In genomic region chr11:78569806-78570205, GRCm38 (mm10) we compare ENCODE assay signal across 17 mouse cellular contexts. TPM values are rescaled to one million over a fixed set of nuclear protein-coding genes. Genes with fewer than 3 reads are reported as not detected.
A peak's percentile ranks its signal among the peaks of the same experiment; 100 is the strongest.
DNase-seq lines count a peak whose midpoint lies in the region; ATAC-seq lines count a peak whose summit lies in the region.
"Had no signal": no experiment of that assay in that cellular context is flagged by ENCODE, and none has a peak within 500 bp of the region (broad histone marks: within the 10 kb centered on the region; RNA-seq: fewer than 3 reads in every experiment).

No protein-coding gene starts in this region.

- no peak for ATAC-seq in heart, embryonic 13.5 days (ENCODE audit: extremely low read depth, insufficient number of reproducible peaks, low FRiP score, low TSS enrichment)
- ATAC-seq in megakaryocyte, adult 5-6 weeks (ENCODE audit: poor library complexity, severe bottlenecking): no peak
- ATAC-seq: midbrain, embryonic 15.5 days had no signal

- DNase-seq in heart, postnatal 36 days: no peak
- peak; percentile 31 to 51 for DNase-seq in kidney, postnatal 36 days
- DNase-seq in kidney, adult 8-10 months: no peak
- DNase-seq in gastrocnemius, postnatal 25 days: no peak
- DNase-seq: adrenal gland, adult 8-10 months; cerebellum, adult 9-11 months; gastrocnemius, adult 2 months; heart, postnatal 14 days; thymus, postnatal 36 days had no signal

- H3K4me3 ChIP-seq in heart, embryonic 13.5 days: no peak overlapping the region
- peak overlapping the region; percentile 84 for H3K4me3 ChIP-seq in megakaryocyte, embryonic 14.5 days (replicated peaks)
- H3K4me3 ChIP-seq: forebrain, embryonic 12.5 days; gastrocnemius, adult 2 months; midbrain, embryonic 15.5 days; neural tube, embryonic 15.5 days had no signal

- peaks cover 75% of the 10 kb centered on the region for H3K36me3 ChIP-seq in heart, embryonic 13.5 days
- peaks cover 80% of the 10 kb centered on the region for H3K36me3 ChIP-seq in megakaryocyte, embryonic 14.5 days (replicated peaks; ENCODE audit: low read length)

- 62% methylated on average over 3 of the region's 3 CpGs for WGBS in heart, embryonic 13.5 days

- H3K4me2 ChIP-seq in heart, embryonic 13.5 days: no peak overlapping the region
- H3K4me2 ChIP-seq: forebrain, embryonic 12.5 days; hindbrain, embryonic 14.5 days; midbrain, embryonic 15.5 days; neural tube, embryonic 15.5 days had no signal

- peaks cover 16% of the 10 kb centered on the region for H3K4me1 ChIP-seq in heart, embryonic 13.5 days
- peaks cover 88% of the 10 kb centered on the region for H3K4me1 ChIP-seq in megakaryocyte, embryonic 14.5 days
- H3K4me1 ChIP-seq: forebrain, embryonic 12.5 days; midbrain, embryonic 15.5 days; neural tube, embryonic 15.5 days had no signal

- no peaks in the 10 kb centered on the region for H3K9me3 ChIP-seq in heart, embryonic 13.5 days
- H3K9me3 ChIP-seq in megakaryocyte, embryonic 14.5 days: no peaks in the 10 kb centered on the region
- H3K9me3 ChIP-seq: forebrain, embryonic 12.5 days; midbrain, embryonic 15.5 days; neural tube, embryonic 15.5 days had no signal

- H3K27me3 ChIP-seq in heart, embryonic 13.5 days (replicated peaks): no peaks in the 10 kb centered on the region
- no peaks in the 10 kb centered on the region for H3K27me3 ChIP-seq in megakaryocyte, embryonic 14.5 days (replicated peaks)
- H3K27me3 ChIP-seq: forebrain, embryonic 12.5 days; midbrain, embryonic 15.5 days; neural tube, embryonic 15.5 days had no signal

- peak overlapping the region; percentile 29 for H3K27ac ChIP-seq in heart, embryonic 13.5 days (replicated peaks)
- H3K27ac ChIP-seq: forebrain, embryonic 12.5 days; gastrocnemius, adult 2 months; hindbrain, embryonic 14.5 days; liver, embryonic 14.5 days; midbrain, embryonic 15.5 days; neural tube, embryonic 15.5 days had no signal

- H3K9ac ChIP-seq in heart, embryonic 13.5 days: no peak overlapping the region
- H3K9ac ChIP-seq: forebrain, embryonic 12.5 days; hindbrain, embryonic 14.5 days; liver, embryonic 14.5 days; midbrain, embryonic 15.5 days; neural tube, embryonic 15.5 days had no signal

- intact Hi-C loops in heart, postnatal 36 days (cut with DNase I): loop anchor here (5.0 kb wide), 1 partner anchor 127 kb away; the partner anchor contains the start of gene Nlk

RNA-seq across cellular contexts. Expression of gene Tmem97, which starts 19.2 kb away (rescaled TPM):
- polyA plus RNA-seq in heart, embryonic 13.5 days (2015; fragmentation: Nextera tagmentation; extraction: Ambion mirVana): 58.3 and 68.1 TPM in 2 replicates
- total RNA-seq in heart, postnatal 36 days (2021): 1 to 10 TPM; 4.8 to 5.1 TPM
- polyA plus RNA-seq in megakaryocyte, embryonic 14.5 days (2012; ENCODE audit: insufficient read depth, low replicate concordance): 24.2 and 39.2 TPM in 2 replicates
- total RNA-seq in megakaryocyte, adult 5-6 weeks (2015): 24.9 and 25.6 TPM in 2 replicates
- total RNA-seq in megakaryocyte, adult 5-6 weeks (2017): 12.2 and 18.0 TPM in 2 replicates
- 1 to 10 TPM; 3.2 to 3.7 TPM for total RNA-seq in gastrocnemius, postnatal 25 days (2021)

RNA-seq across cellular contexts. Expression of gene Ift20, which starts 33.6 kb away (rescaled TPM):
- 95.5 and 107 TPM in 2 replicates for polyA plus RNA-seq in heart, embryonic 13.5 days (2015; fragmentation: Nextera tagmentation; extraction: Ambion mirVana)
- total RNA-seq in heart, postnatal 36 days (2021): 10 to 100 TPM; 39.1 to 42.9 TPM
- 104 and 119 TPM in 2 replicates for polyA plus RNA-seq in megakaryocyte, embryonic 14.5 days (2012; ENCODE audit: insufficient read depth, low replicate concordance)
- 80.0 and 89.7 TPM in 2 replicates for total RNA-seq in megakaryocyte, adult 5-6 weeks (2015)
- 96.0 and 119 TPM in 2 replicates for total RNA-seq in megakaryocyte, adult 5-6 weeks (2017)
- total RNA-seq in gastrocnemius, postnatal 25 days (2021): 10 to 100 TPM; 21.4 to 21.7 TPM

RNA-seq across cellular contexts. Expression of gene Tnfaip1, which starts 33.7 kb away (rescaled TPM):
- 71.9 and 77.1 TPM in 2 replicates for polyA plus RNA-seq in heart, embryonic 13.5 days (2015; fragmentation: Nextera tagmentation; extraction: Ambion mirVana)
- total RNA-seq in heart, postnatal 36 days (2021): 10 to 100 TPM; 38.4 to 42.1 TPM
- polyA plus RNA-seq in megakaryocyte, embryonic 14.5 days (2012; ENCODE audit: insufficient read depth, low replicate concordance): 0.68 TPM in 1 of 2 replicates, not detected in the other
- 13.2 and 13.4 TPM in 2 replicates for total RNA-seq in megakaryocyte, adult 5-6 weeks (2015)
- total RNA-seq in megakaryocyte, adult 5-6 weeks (2017): 6.8 and 10.2 TPM in 2 replicates
- 10 to 100 TPM; 35.9 to 38.0 TPM for total RNA-seq in gastrocnemius, postnatal 25 days (2021)

RNA-seq across cellular contexts. Expression of gene Poldip2, which starts 57.8 kb away (rescaled TPM):
- polyA plus RNA-seq in heart, embryonic 13.5 days (2015; fragmentation: Nextera tagmentation; extraction: Ambion mirVana): 139 and 151 TPM in 2 replicates
- total RNA-seq in heart, postnatal 36 days (2021): 100 to 1,000 TPM; 151 to 156 TPM
- polyA plus RNA-seq in megakaryocyte, embryonic 14.5 days (2012; ENCODE audit: insufficient read depth, low replicate concordance): 1.8 and 16.7 TPM in 2 replicates
- 13.4 and 22.4 TPM in 2 replicates for total RNA-seq in megakaryocyte, adult 5-6 weeks (2015)
- 15.9 and 23.1 TPM in 2 replicates for total RNA-seq in megakaryocyte, adult 5-6 weeks (2017)
- 100 to 1,000 TPM in 1 of 2 experiments, 10 to 100 TPM in 1; 97.5 to 106 TPM for total RNA-seq in gastrocnemius, postnatal 25 days (2021)

RNA-seq across cellular contexts. Expression of gene Tmem199, which starts 57.8 kb away (rescaled TPM):
- polyA plus RNA-seq in heart, embryonic 13.5 days (2015; fragmentation: Nextera tagmentation; extraction: Ambion mirVana): 43.9 and 45.6 TPM in 2 replicates
- 10 to 100 TPM in 1 of 2 experiments, 1 to 10 TPM in 1; 9.4 to 10.3 TPM for total RNA-seq in heart, postnatal 36 days (2021)
- polyA plus RNA-seq in megakaryocyte, embryonic 14.5 days (2012; ENCODE audit: insufficient read depth, low replicate concordance): 12.0 and 12.6 TPM in 2 replicates
- 18.5 and 24.4 TPM in 2 replicates for total RNA-seq in megakaryocyte, adult 5-6 weeks (2015)
- total RNA-seq in megakaryocyte, adult 5-6 weeks (2017): 26.1 and 27.3 TPM in 2 replicates
- total RNA-seq in gastrocnemius, postnatal 25 days (2021): 10 to 100 TPM; 12.3 to 13.6 TPM

Comparison
In these comparisons a context has a peak if more than half of its experiments do, and no peak if none do; other contexts are left out.
1. DNase-seq: peak in kidney, postnatal 36 days (2 of 2); none in heart, postnatal 36 days (0 of 2), kidney, adult 8-10 months (0 of 2) and gastrocnemius, postnatal 25 days (single experiment).